ENCODE assay signal across 29 mouse cellular contexts in genomic region chr2:51099240-51099639, GRCm38 (mm10).
"Had no signal": no experiment of that assay in that cellular context is flagged by ENCODE, and none has a peak within 500 bp of the region (broad histone marks: within the 10 kb centered on the region; RNA-seq: fewer than 3 reads in every experiment).

No protein-coding gene starts in this region.

- H3K4me3 ChIP-seq: heart, embryonic 10.5 days; heart, embryonic 12.5 days; heart, embryonic 13.5 days; heart, embryonic 15.5 days; hindbrain, embryonic 10.5 days; hindbrain, embryonic 12.5 days; hindbrain, embryonic 13.5 days; hindbrain, embryonic 15.5 days; intestine, embryonic 15.5 days; kidney, embryonic 15.5 days; layer of hippocampus, adult 2 months had no signal

- H3K9ac ChIP-seq: heart, embryonic 12.5 days; heart, embryonic 13.5 days; heart, embryonic 15.5 days; hindbrain, embryonic 12.5 days; hindbrain, embryonic 13.5 days; hindbrain, embryonic 14.5 days; hindbrain, embryonic 15.5 days; intestine, embryonic 15.5 days; kidney, embryonic 15.5 days had no signal

- H3K4me1 ChIP-seq: heart, embryonic 15.5 days; hindbrain, embryonic 15.5 days; intestine, embryonic 15.5 days; kidney, embryonic 15.5 days had no signal

- H3K4me2 ChIP-seq: heart, embryonic 11.5 days; heart, embryonic 12.5 days; heart, embryonic 13.5 days; heart, embryonic 15.5 days; hindbrain, embryonic 12.5 days; hindbrain, embryonic 13.5 days; hindbrain, embryonic 14.5 days; hindbrain, embryonic 15.5 days; intestine, embryonic 15.5 days; kidney, embryonic 15.5 days had no signal

- H3K27ac ChIP-seq: heart, embryonic 13.5 days; heart, embryonic 15.5 days; hindbrain, embryonic 14.5 days; hindbrain, embryonic 15.5 days; hindbrain, postnatal 0 days; intestine, embryonic 15.5 days; kidney, embryonic 15.5 days; kidney, postnatal 0 days; layer of hippocampus, adult 2 months had no signal

- ATAC-seq: inflammation-experienced regulatory T-cells, adult 6 months; intestine, embryonic 15.5 days; intestine, embryonic 16.5 days; intestine, postnatal 0 days had no signal

- H3K36me3 ChIP-seq: heart, embryonic 10.5 days; heart, embryonic 12.5 days; heart, embryonic 13.5 days; heart, embryonic 15.5 days; hindbrain, embryonic 10.5 days; hindbrain, embryonic 12.5 days; hindbrain, embryonic 13.5 days; hindbrain, embryonic 15.5 days; intestine, embryonic 15.5 days; kidney, embryonic 15.5 days had no signal

- DNase-seq: kidney, adult 11 months; kidney, adult 18-20 months; kidney, adult 2 months; kidney, adult 8-10 months; kidney, adult 9 months; kidney, postnatal 10 days; kidney, postnatal 14 days; kidney, postnatal 25 days; kidney, postnatal 36 days; layer of hippocampus, adult 9-11 months; layer of hippocampus, postnatal 36 days had no signal

- H3K27me3 ChIP-seq: heart, embryonic 12.5 days; heart, embryonic 13.5 days; heart, embryonic 15.5 days; hindbrain, embryonic 12.5 days; hindbrain, embryonic 13.5 days; hindbrain, embryonic 15.5 days; intestine, embryonic 15.5 days; kidney, embryonic 15.5 days had no signal

- H3K9me3 ChIP-seq: heart, embryonic 10.5 days; heart, embryonic 12.5 days; heart, embryonic 13.5 days; heart, embryonic 15.5 days; hindbrain, embryonic 10.5 days; hindbrain, embryonic 12.5 days; hindbrain, embryonic 13.5 days; hindbrain, embryonic 15.5 days; intestine, embryonic 15.5 days; kidney, embryonic 15.5 days had no signal
